Mouse (Mus musculus) regulatory T cell (primary cell): ENCODE data around the gene Spatc1l.

Experiments used
- in situ Hi-C: fragments of 300-600 bp; cut with MboI, MseI; formaldehyde crosslinking; loops from one replicate; pipeline ENCODE4 v1.15.1; 2025; ENCODE audit warnings: high pct_unique_total_duplicates

The Spatc1l gene

DNA sequence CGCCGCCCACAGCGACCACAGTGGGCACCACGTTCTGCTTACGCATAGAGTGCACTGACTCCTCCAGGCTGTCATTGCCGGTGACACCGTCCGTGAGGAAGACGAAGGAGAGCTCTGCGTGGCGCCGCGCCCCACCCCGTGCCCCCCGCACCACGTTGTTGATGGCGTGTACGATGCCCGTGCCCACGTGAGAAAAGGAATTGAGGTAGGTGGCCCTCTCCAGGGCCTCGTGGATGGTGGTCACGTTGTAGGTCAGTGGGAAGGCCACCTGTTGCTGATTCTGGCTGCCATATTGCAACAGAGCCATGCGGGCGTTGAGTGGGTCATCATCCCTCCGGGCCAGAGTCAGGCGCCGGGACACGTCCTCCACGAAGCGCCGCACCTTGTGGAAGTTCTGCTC, 34.3 kb downstream of the Spatc1l start:
- in situ Hi-C loops: no loop called here

- in situ Hi-C loops: no loop called here
These were observed 40.6 kb downstream of the Spatc1l start for GRCm38 (mm10) chr10:76602690-76603089.

DNA sequence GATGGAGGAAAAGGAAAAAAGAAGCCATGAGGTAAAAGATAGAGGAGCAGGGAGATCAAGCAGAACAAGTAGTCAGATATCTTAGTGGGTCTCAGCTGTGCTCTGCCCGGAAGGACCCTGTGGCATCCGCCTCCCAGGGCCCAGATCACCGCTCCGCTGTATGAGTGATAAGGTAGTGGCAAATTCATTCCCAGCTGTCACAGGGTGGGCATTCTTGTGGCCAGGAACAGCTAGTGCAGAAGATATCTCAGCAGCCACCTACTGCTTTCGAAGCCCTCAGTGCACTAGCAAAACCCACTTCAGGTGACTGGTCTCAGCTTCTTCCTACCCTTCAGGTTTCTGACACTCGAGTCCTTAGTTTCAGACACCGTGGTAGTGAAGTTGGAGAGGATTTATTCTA, 50.4 kb downstream of the Spatc1l start:
- in situ Hi-C loops: no loop called here
